Mouse (Mus musculus): ENCODE results near the gene Btbd2.

GRCm38 (mm10) chr10:80635345-80635744 lies 21.5 kb downstream of the Btbd2 start:
- TF ChIP-seq CTCF (conservative IDR thresholded peaks at IDR 0.05; ENCODE audit: low read length) (no peak), NANOG (IDR thresholded peaks at IDR 0.05; ENCODE audit: borderline replicate concordance, low read length) (no peak)

Data from E14TG2a.4 (cell line).